Mouse (Mus musculus) spleen, adult 2 months (tissue): ENCODE data around the gene Ppfia4. TPM values are rescaled to one million over a fixed set of nuclear protein-coding genes. Genes with fewer than 3 reads are reported as not detected.

ENCODE experiments used
- DNase-seq, 2 experiments: peaks; one replicate each; pipeline versions ENCODE4 v3.0.0 to v3.0.0-alpha.2; 2012 to 2021; ENCODE audit warnings: low spot score in 2 of 2, low read depth in 1 of 2
- H3K27ac ChIP-seq: fragments of 200-500 bp; 2 replicates; pipeline ENCODE4 v1.5.1; 2012; ENCODE audit warnings: low read length, inconsistent platforms; ENCODE audit not compliant: insufficient read depth
- H3K27me3 ChIP-seq: fragments of 200-500 bp; 2 replicates; pipeline ENCODE4 v1.6.1; 2012; ENCODE audit warnings: mild to moderate bottlenecking, moderate library complexity, low read length, inconsistent platforms; ENCODE audit not compliant: control insufficient read depth, insufficient read depth
- H3K36me3 ChIP-seq: fragments of 200-500 bp; 2 replicates; pipeline ENCODE4 v1.6.1; 2012; ENCODE audit warnings: mild to moderate bottlenecking, low read length, inconsistent platforms; ENCODE audit not compliant: control insufficient read depth, insufficient read depth
- H3K4me1 ChIP-seq: fragments of 200-500 bp; 2 replicates; pipeline ENCODE4 v1.6.1; 2011; ENCODE audit warnings: inconsistent platforms; ENCODE audit not compliant: control insufficient read depth, insufficient read depth, insufficient read length
- H3K4me3 ChIP-seq: fragments of 200-500 bp; 2 replicates; pipeline ENCODE4 v1.5.1; 2011; ENCODE audit warnings: mild to moderate bottlenecking, inconsistent platforms; ENCODE audit not compliant: insufficient read depth, insufficient read length; ENCODE audit errors: extremely low read depth
- CTCF ChIP-seq: fragments of 200-500 bp; IDR thresholded peaks from 2 replicates; pipeline ENCODE4 v1.5.1; 2011; ENCODE audit warnings: mild to moderate bottlenecking, inconsistent platforms; ENCODE audit not compliant: insufficient read depth, insufficient read length, insufficient replicate concordance; ENCODE audit errors: extremely low read depth
- POLR2A ChIP-seq: fragments of 200-500 bp; IDR thresholded peaks from 2 replicates; pipeline ENCODE4 v1.6.1; 2011; ENCODE audit warnings: low read depth, low read length, inconsistent platforms
- WGBS: fragments of 180-500 bp; shearing (Covaris S2); methylation state at CpG from one replicate; pipeline ENCODE4 v1.1.7; 2018; 5-methylcytosine and 5-hydroxymethylcytosine counted together
- polyA plus RNA-seq: library from polyadenylated mRNA; depleted of rRNA; stranded (reverse); fragments of >200 nt; gene quantifications from 2 replicates; pipeline ENCODE4 v1.2.3, GENCODE M21; 2012

Ppfia4 gene
- polyA plus RNA-seq, 1 experiment = 20.1 TPM

DNA sequence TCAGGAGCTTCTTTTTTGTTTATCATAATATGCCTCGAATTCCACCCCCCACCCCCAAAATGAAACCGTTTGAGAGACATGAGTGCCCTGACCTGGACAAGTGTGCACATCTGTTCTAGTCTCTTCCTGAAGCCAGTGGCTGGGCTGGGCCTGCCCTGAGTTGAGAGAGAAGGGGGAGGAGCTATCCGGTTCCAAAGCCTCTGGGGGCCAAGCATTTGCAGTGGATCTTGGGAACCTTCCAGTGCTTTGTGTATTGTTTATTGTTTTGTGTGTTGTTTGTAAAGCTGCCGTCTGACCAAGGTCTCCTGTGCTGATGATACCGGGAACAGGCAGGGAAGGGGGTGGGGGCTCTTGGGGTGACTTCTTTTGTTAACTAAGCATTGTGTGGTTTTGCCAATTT, 40.7 kb downstream of the Ppfia4 start:
- H3K27ac ChIP-seq = no peak overlapping the region
- no peaks in the 10 kb centered on the region for H3K4me1 ChIP-seq
- no peak for DNase-seq
- no peak for TF ChIP-seq CTCF
- no peak for TF ChIP-seq POLR2A
- 36% methylated on average over 5 of the region's 5 CpGs for WGBS
- no peak overlapping the region for H3K4me3 ChIP-seq
- no peaks in the 10 kb centered on the region for H3K36me3 ChIP-seq
- H3K27me3 ChIP-seq = no peaks in the 10 kb centered on the region

DNA sequence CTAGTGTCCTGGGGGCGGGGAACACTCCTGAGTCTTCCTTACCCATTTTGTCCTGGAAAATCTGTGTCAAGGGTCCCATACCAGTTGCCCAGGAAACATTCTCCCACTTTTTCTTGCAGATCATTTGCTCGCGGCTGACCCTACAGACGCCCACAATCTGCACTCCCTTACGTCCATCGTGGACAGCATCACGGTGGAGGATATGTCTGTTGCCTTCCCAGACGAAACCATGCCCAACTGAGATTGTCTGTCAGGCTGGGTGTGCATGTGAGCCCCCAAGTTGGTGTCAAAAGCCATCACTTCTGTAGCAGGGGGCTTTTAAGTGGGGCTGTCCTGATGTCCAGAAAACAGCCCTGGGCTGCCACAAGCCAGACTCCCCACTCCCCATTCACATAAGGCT, 41.2 kb downstream of the Ppfia4 start:
- Histone ChIP-seq H3K27me3 (no peaks in the 10 kb centered on the region), H3K36me3 (no peaks in the 10 kb centered on the region), H3K27ac (no peak overlapping the region), H3K4me3 (no peak overlapping the region), H3K4me1 (no peaks in the 10 kb centered on the region)
- TF ChIP-seq POLR2A (no peak), CTCF (no peak)
- DNase-seq = no peak
- WGBS = 89% methylated on average over 8 of the region's 8 CpGs

DNA sequence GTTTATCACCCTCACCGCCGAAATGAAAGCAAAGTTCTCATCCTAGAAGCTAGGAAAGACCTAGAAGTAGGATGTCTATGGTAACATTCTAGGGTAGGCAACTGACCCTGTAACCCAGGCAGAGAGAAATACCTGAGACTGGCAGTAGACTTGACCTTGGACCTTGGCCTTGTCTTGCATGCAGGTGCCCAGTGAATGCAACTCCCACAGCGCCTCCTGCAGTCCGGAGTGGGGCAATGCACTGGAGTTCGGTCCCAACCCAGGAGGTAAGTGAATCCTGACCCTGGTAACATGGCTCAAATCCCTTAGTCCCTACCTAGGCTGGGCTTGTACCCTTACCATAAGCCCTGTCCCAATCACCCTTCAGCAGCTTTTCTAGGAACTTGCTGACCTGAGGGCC, 41.8 kb downstream of the Ppfia4 start:
- H3K27me3 ChIP-seq = no peaks in the 10 kb centered on the region
- H3K4me3 ChIP-seq = no peak overlapping the region
- H3K36me3 ChIP-seq = no peaks in the 10 kb centered on the region
- 80% methylated on average over 5 of the region's 5 CpGs for WGBS
- no peak for DNase-seq
- H3K27ac ChIP-seq = no peak overlapping the region
- peak; percentile 7; the same call in 1 of the 2 replicates for TF ChIP-seq CTCF
- TF ChIP-seq POLR2A = no peak
- no peaks in the 10 kb centered on the region for H3K4me1 ChIP-seq

- no peak for TF ChIP-seq CTCF
- no peak for TF ChIP-seq POLR2A
- Histone ChIP-seq H3K27me3 (no peaks in the 10 kb centered on the region), H3K27ac (no peak overlapping the region), H3K4me3 (no peak overlapping the region), H3K4me1 (no peaks in the 10 kb centered on the region), H3K36me3 (no peaks in the 10 kb centered on the region)
- DNase-seq = no peak
- WGBS = 88% methylated on average over 13 of the region's 13 CpGs
Measured at GRCm38 (mm10) chr1:134290300-134290699, 42.4 kb downstream of the Ppfia4 start.

- no peaks in the 10 kb centered on the region for H3K27me3 ChIP-seq
- no peak for TF ChIP-seq CTCF
- TF ChIP-seq POLR2A = no peak
- no peak within 1 kb of the TSS for H3K4me3 ChIP-seq
- no peaks in the 10 kb centered on the region for H3K36me3 ChIP-seq
- no peaks in the 10 kb centered on the region for H3K4me1 ChIP-seq
- 64% methylated on average over 11 of the region's 11 CpGs for WGBS
- no peak within 1 kb of the TSS for H3K27ac ChIP-seq
- no peak for DNase-seq
Measured at GRCm38 (mm10) chr1:134289598-134290099, 43.1 kb downstream of the Ppfia4 start, which contains the start of gene Myog. Gene Myog, plus strand, starts transcription at chr1:134289989.

DNA sequence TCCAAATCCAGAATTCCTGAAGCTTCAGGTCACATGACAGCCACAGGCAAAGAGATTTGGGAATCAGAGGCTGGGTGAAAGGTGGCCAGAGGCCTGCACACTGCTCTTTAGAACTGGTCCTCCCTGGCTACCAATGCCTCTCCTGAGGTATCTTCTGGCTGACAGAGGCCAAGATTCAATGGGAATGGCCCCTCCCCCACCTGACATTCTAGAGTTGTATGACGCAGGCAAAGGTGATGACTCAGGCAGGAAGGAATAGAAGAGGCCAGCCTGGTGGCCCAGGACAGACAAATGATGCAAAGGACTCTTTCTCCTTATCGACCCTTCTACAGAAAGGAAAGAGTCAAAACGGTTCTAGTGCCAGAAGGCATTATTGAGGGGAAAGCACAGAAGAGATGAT, 44.5 kb downstream of the Ppfia4 start:
- TF ChIP-seq CTCF = no peak
- no peak for TF ChIP-seq POLR2A
- no peaks in the 10 kb centered on the region for H3K4me1 ChIP-seq
- no peak overlapping the region for H3K27ac ChIP-seq
- no peak for DNase-seq
- H3K36me3 ChIP-seq = no peaks in the 10 kb centered on the region
- H3K27me3 ChIP-seq = no peaks in the 10 kb centered on the region
- 73% methylated on average over 3 of the region's 3 CpGs for WGBS
- no peak overlapping the region for H3K4me3 ChIP-seq

GRCm38 (mm10) chr1:134285458-134286120, 47.1 kb downstream of the Ppfia4 start:
- no peaks in the 10 kb centered on the region for H3K27me3 ChIP-seq
- no peak for TF ChIP-seq CTCF
- TF ChIP-seq POLR2A = no peak
- H3K4me3 ChIP-seq = no peak overlapping the region
- WGBS = 89% methylated on average over 10 of the region's 10 CpGs
- H3K27ac ChIP-seq = no peak overlapping the region
- DNase-seq = no peak
- no peaks in the 10 kb centered on the region for H3K4me1 ChIP-seq
- H3K36me3 ChIP-seq = no peaks in the 10 kb centered on the region
